Mouse (Mus musculus) heart, embryonic 10.5 days (tissue): ENCODE results near the gene Vps51. TPM values are rescaled to one million over a fixed set of nuclear protein-coding genes. Genes with fewer than 3 reads are reported as not detected.

ENCODE experiments used
- DNase-seq: peaks from one replicate; pipeline ENCODE4 v3.0.0-alpha.2; 2017; ENCODE audit warnings: low spot score
- H3K27ac ChIP-seq: fragments of 300-500 bp; sonication (generic); 2 replicates; pipeline ENCODE4 v1.5.1; 2016; ENCODE audit warnings: mild to moderate bottlenecking
- H3K27me3 ChIP-seq: fragments of 300-500 bp; sonication (generic); 2 replicates; pipeline ENCODE4 v1.6.1; 2016; ENCODE audit warnings: mild to moderate bottlenecking; ENCODE audit not compliant: poor library complexity, insufficient read depth, severe bottlenecking
- H3K36me3 ChIP-seq: fragments of 300-500 bp; sonication (generic); 2 replicates; pipeline ENCODE4 v1.6.1; 2016; ENCODE audit warnings: mild to moderate bottlenecking, moderate library complexity
- H3K4me1 ChIP-seq: fragments of 300-500 bp; sonication (generic); 2 replicates; pipeline ENCODE4 v1.6.1; 2016; ENCODE audit warnings: mild to moderate bottlenecking
- H3K4me3 ChIP-seq: fragments of 300-500 bp; sonication (generic); 2 replicates; pipeline ENCODE4 v1.5.1; 2016; ENCODE audit warnings: mild to moderate bottlenecking, moderate library complexity
- H3K9me3 ChIP-seq: fragments of 300-500 bp; sonication (generic); 2 replicates; pipeline ENCODE4 v1.6.1; 2016; ENCODE audit warnings: mild to moderate bottlenecking, moderate library complexity
- WGBS: fragments of 180-500 bp; shearing (Covaris S2); methylation state at CpG from one replicate; pipeline ENCODE4 v1.1.7; 2016; 5-methylcytosine and 5-hydroxymethylcytosine counted together
- polyA plus RNA-seq: library from polyadenylated mRNA; unstranded; fragments of >200 nt; fragmentation: Nextera tagmentation; extraction: Ambion mirVana; gene quantifications from 2 replicates; pipeline ENCODE4 v1.2.1, GENCODE M21; 2016

The Vps51 gene
- polyA plus RNA-seq, 1 experiment from 2014 or later = 60.5 TPM

DNA sequence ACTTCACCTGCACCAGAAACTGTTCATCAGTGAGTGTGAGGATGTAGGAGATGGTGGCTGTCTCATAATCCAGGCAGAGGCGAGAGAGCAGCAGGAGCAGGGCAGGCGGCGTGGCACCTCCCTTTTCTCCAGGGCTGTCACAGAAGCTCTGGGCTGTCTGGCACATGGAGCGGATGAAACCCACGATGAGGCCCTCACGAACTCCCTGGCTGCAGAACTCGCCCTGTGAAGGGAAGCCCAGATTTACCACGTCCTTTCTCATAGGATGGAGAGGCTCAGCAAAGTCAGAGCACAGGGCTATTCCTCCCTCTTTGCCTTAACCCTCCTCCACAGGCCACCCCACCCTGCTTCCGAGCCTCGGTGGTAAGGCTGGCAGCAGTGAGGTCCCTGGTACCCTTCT, 7.2 kb downstream of the Vps51 start:
- no peaks in the 10 kb centered on the region for H3K27me3 ChIP-seq
- no peaks in the 10 kb centered on the region for H3K9me3 ChIP-seq
- H3K27ac ChIP-seq = no peak overlapping the region
- peaks cover 57% of the 10 kb centered on the region for H3K36me3 ChIP-seq
- H3K4me3 ChIP-seq = no peak overlapping the region; the same call in 1 of the 2 replicates
- no peak for DNase-seq
- H3K4me1 ChIP-seq = peaks cover 24% of the 10 kb centered on the region
- 88% methylated on average over 10 of the region's 10 CpGs for whole genome bisulfite sequencing

DNA sequence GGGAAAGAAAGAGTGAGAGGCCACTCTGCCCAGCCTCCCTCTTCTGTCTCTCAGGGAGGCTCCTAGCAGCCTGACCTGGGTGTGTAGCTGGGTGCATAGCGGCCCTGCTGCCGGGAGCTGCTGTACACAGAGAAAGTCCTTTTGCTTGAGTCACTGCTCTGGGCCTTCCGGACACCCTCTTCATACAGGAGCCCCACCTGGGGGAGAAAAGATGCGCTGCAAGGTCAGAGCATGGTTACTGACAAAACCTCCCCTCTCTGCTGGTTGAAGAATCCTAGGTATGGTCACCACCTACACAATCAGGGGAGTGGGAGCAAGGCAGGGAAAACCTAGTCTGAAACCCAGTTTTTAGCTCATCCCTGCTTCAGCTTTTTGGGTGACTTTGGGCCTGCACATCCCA, 8.1 kb downstream of the Vps51 start:
- WGBS = 79% methylated on average over 4 of the region's 4 CpGs
- no peak for DNase-seq
- Histone ChIP-seq H3K9me3 (no peaks in the 10 kb centered on the region), H3K27ac (no peak overlapping the region; the same call in 1 of the 2 replicates), H3K27me3 (no peaks in the 10 kb centered on the region), H3K4me1 (peaks cover 24% of the 10 kb centered on the region), H3K36me3 (peaks cover 49% of the 10 kb centered on the region), H3K4me3 (0 out of 2 replicates have a peak overlapping the region, but pooled peaks have one; percentile 18)

- peaks cover 32% of the 10 kb centered on the region for H3K4me1 ChIP-seq
- WGBS = 11% methylated on average over 33 of the region's 33 CpGs
- peak within 1 kb of the TSS; percentile 66 for H3K4me3 ChIP-seq
- H3K27ac ChIP-seq = peak within 1 kb of the TSS; percentile 83
- no peaks in the 10 kb centered on the region for H3K27me3 ChIP-seq
- H3K36me3 ChIP-seq = peaks cover 40% of the 10 kb centered on the region
- H3K9me3 ChIP-seq = no peaks in the 10 kb centered on the region
- DNase-seq = peak; percentile 97
Observed at GRCm38 (mm10) chr19:6067724-6068415, 9.2 kb downstream of the Vps51 start, which contains the start of gene Tm7sf2. Gene Tm7sf2 (minus strand): TSS chr19:6068373.

- under 1% methylated on average over 30 of the region's 30 CpGs for WGBS
- Histone ChIP-seq H3K36me3 (peaks cover 36% of the 10 kb centered on the region), H3K4me1 (peaks cover 39% of the 10 kb centered on the region), H3K9me3 (no peaks in the 10 kb centered on the region), H3K4me3 (peak overlapping the region; percentile 66), H3K27me3 (no peaks in the 10 kb centered on the region), H3K27ac (peak overlapping the region; percentile 83)
- peak; percentile 94 for DNase-seq
Observed at GRCm38 (mm10) chr19:6067011-6067723, 9.9 kb downstream of the Vps51 start.

- Histone ChIP-seq H3K36me3 (peaks cover 34% of the 10 kb centered on the region), H3K4me1 (peaks cover 45% of the 10 kb centered on the region), H3K27ac (peak overlapping the region; percentile 83), H3K27me3 (no peaks in the 10 kb centered on the region), H3K4me3 (peak overlapping the region; percentile 66), H3K9me3 (no peaks in the 10 kb centered on the region)
- WGBS = 32% methylated on average over 5 of the region's 5 CpGs
- no peak for DNase-seq
Observed at GRCm38 (mm10) chr19:6066571-6066970, 10.5 kb downstream of the Vps51 start.

GRCm38 (mm10) chr19:6063081-6063480, 13.9 kb downstream of the Vps51 start:
- peaks cover 52% of the 10 kb centered on the region for H3K4me1 ChIP-seq
- H3K9me3 ChIP-seq = no peaks in the 10 kb centered on the region
- 88% methylated on average over 6 of the region's 6 CpGs for WGBS
- DNase-seq = no peak
- H3K4me3 ChIP-seq = no peak overlapping the region
- no peaks in the 10 kb centered on the region for H3K27me3 ChIP-seq
- peaks cover 15% of the 10 kb centered on the region for H3K36me3 ChIP-seq
- no peak overlapping the region for H3K27ac ChIP-seq

- peak overlapping the region; percentile 96 for H3K27ac ChIP-seq
- no peaks in the 10 kb centered on the region for H3K27me3 ChIP-seq
Observed at GRCm38 (mm10) chr19:6062418-6062817, 14.6 kb downstream of the Vps51 start.

DNA sequence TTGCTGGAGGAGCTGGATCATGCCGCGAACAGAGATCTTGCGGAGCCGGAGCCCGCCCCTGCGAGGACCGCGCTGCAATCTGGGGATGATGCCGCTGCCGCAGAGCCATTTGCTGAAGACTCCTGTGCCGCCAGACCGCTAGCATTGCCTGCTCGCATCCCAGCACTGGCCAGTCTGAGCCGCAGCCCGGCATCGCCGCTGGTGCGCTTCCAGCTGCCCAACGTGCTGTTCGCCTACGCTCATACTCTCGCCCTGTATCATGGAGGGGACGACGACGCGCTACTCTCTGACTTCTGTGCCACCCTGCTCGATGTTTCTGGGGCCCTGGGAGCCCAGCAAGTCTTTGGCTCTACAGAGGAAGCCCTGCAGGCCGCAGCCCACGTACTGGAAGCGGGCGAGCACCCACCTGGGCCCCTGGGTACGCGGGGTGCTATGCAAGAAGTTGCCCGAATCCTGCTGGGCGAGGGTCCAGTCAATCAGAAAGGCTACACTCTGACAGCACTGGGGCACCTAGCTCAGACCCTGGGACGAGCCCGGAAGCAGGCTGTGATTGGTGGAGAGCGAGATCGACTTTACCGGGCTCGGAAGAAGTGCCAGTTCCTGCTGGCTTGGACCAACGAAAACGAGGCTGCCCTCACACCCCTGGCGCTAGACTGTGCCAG, 15.3 kb downstream of the Vps51 start:
- peak; percentile 83 for DNase-seq
- H3K4me3 ChIP-seq = peak overlapping the region; percentile 82

More at GRCm38 (mm10) chr19:6062418-6062817, 14.6 kb downstream of the Vps51 start:
- H3K4me1 ChIP-seq = peaks cover 46% of the 10 kb centered on the region
- 76% methylated on average over 5 of the region's 5 CpGs for WGBS
- peaks cover 15% of the 10 kb centered on the region for H3K36me3 ChIP-seq
- DNase-seq = no peak
- no peaks in the 10 kb centered on the region for H3K9me3 ChIP-seq
- peak overlapping the region; percentile 82 for H3K4me3 ChIP-seq

GRCm38 (mm10) chr19:6061021-6061533, 16.0 kb downstream of the Vps51 start, which contains the start of gene Znhit2:
Gene Znhit2 (plus strand): TSS chr19:6061192.
- peak within 1 kb of the TSS; percentile 96 for H3K27ac ChIP-seq
- H3K9me3 ChIP-seq = no peaks in the 10 kb centered on the region
- peaks cover 17% of the 10 kb centered on the region for H3K36me3 ChIP-seq
- WGBS = under 1% methylated on average over 58 of the region's 58 CpGs
- H3K4me1 ChIP-seq = peaks cover 42% of the 10 kb centered on the region
- DNase-seq = peak; percentile 97
- peak within 1 kb of the TSS; percentile 82 for H3K4me3 ChIP-seq
- no peaks in the 10 kb centered on the region for H3K27me3 ChIP-seq

More for the DNA sequence above, 15.3 kb downstream of the Vps51 start:
- Histone ChIP-seq H3K9me3 (no peaks in the 10 kb centered on the region), H3K4me1 (peaks cover 42% of the 10 kb centered on the region), H3K27me3 (no peaks in the 10 kb centered on the region), H3K36me3 (peaks cover 15% of the 10 kb centered on the region), H3K27ac (peak overlapping the region; percentile 96)
- 2% methylated on average over 44 of the region's 44 CpGs for WGBS

- 83% methylated on average over 5 of the region's 5 CpGs for WGBS
- peak overlapping the region; percentile 91 for H3K4me3 ChIP-seq
- peaks cover 42% of the 10 kb centered on the region for H3K4me1 ChIP-seq
- no peaks in the 10 kb centered on the region for H3K9me3 ChIP-seq
- H3K27ac ChIP-seq = no peak overlapping the region
- H3K36me3 ChIP-seq = peaks cover 38% of the 10 kb centered on the region
- no peaks in the 10 kb centered on the region for H3K27me3 ChIP-seq
- DNase-seq = no peak
Observed at GRCm38 (mm10) chr19:6058966-6059365, 18.1 kb downstream of the Vps51 start.

- WGBS = 28% methylated on average over 5 of the region's 5 CpGs
- peak overlapping the region; percentile 91 for H3K4me3 ChIP-seq
- peaks cover 40% of the 10 kb centered on the region for H3K4me1 ChIP-seq
- DNase-seq = no peak
- H3K9me3 ChIP-seq = no peaks in the 10 kb centered on the region
- H3K27ac ChIP-seq = peak overlapping the region; percentile 96
- H3K27me3 ChIP-seq = no peaks in the 10 kb centered on the region
- peaks cover 43% of the 10 kb centered on the region for H3K36me3 ChIP-seq
Observed at GRCm38 (mm10) chr19:6058513-6058912, 18.5 kb downstream of the Vps51 start.

GRCm38 (mm10) chr19:6057313-6058096, 19.5 kb downstream of the Vps51 start, which contains the start of the genes Mrpl49 and Fau:
Gene Mrpl49 (minus strand): TSS chr19:6057785.
Gene Fau (plus strand): TSS chr19:6057844.
- DNase-seq = peak; percentile 99
- WGBS = under 1% methylated on average over 63 of the region's 63 CpGs
- Histone ChIP-seq H3K27ac (peak within 1 kb of the TSS; percentile 96), H3K9me3 (no peaks in the 10 kb centered on the region), H3K27me3 (no peaks in the 10 kb centered on the region), H3K4me1 (peaks cover 31% of the 10 kb centered on the region), H3K4me3 (peak within 1 kb of the TSS; percentile 91), H3K36me3 (peaks cover 53% of the 10 kb centered on the region)
